Mouse (Mus musculus) CH12.LX (cell line): ENCODE measurements around the gene Atp8a2. TPM values are rescaled to one million over a fixed set of nuclear protein-coding genes. Genes with fewer than 3 reads are reported as not detected.

Experiments used
- DNase-seq: peaks from one replicate; pipeline ENCODE4 v3.0.0-alpha.2; 2013; ENCODE audit errors: extremely low read depth
- H3K27ac ChIP-seq: 2 replicates; pipeline ENCODE4 v1.5.1; 2012; ENCODE audit warnings: low read depth, mild to moderate bottlenecking, control low read depth, moderate library complexity; ENCODE audit not compliant: insufficient read depth
- H3K27me3 ChIP-seq: replicated peaks from 2 replicates; pipeline ENCODE3; 2012; ENCODE audit warnings: inconsistent platforms
- H3K36me3 ChIP-seq, 2 experiments: replicated peaks in 1 of 2; 2 replicates each; pipeline versions ENCODE3 to v1.6.1; 2012; ENCODE audit warnings: inconsistent platforms in 1 of 2, low read length in 1 of 2, mild to moderate bottlenecking in 1 of 2, mixed read lengths in 1 of 2, moderate library complexity in 1 of 2; ENCODE audit not compliant: control insufficient read depth in 1 of 2, insufficient read depth in 1 of 2
- H3K4me1 ChIP-seq, 2 experiments: 2 replicates each; pipeline ENCODE4 v1.6.1; 2012; ENCODE audit warnings: inconsistent platforms in 1 of 2, moderate library complexity in 1 of 2; ENCODE audit not compliant: insufficient read depth in 2 of 2, control insufficient read depth in 1 of 2
- H3K4me2 ChIP-seq: 2 replicates; pipeline ENCODE4 v1.6.1; 2012; ENCODE audit warnings: low read depth, mild to moderate bottlenecking, control low read depth; ENCODE audit not compliant: poor library complexity, insufficient read depth, severe bottlenecking
- H3K4me3 ChIP-seq, 3 experiments: fragments of 150-350 bp in 1 of 3; sonication (generic) in 1 of 3; replicated peaks in 1 of 3; 2 replicates each; pipeline versions ENCODE3 to v1.5.1; 2011 to 2012; ENCODE audit warnings: low read depth in 2 of 3, low read length in 2 of 3, mild to moderate bottlenecking in 2 of 3, moderate library complexity in 2 of 3, control low read depth in 1 of 3, improper control_type of control experiment in 1 of 3, inconsistent platforms in 1 of 3, mixed read lengths in 1 of 3; ENCODE audit not compliant: poor library complexity in 1 of 3
- H3K79me2 ChIP-seq: replicated peaks from 2 replicates; pipeline ENCODE4 v1.6.1; 2012; ENCODE audit warnings: mild to moderate bottlenecking, moderate library complexity; ENCODE audit not compliant: control insufficient read depth, poor library complexity, insufficient read depth, severe bottlenecking; ENCODE audit errors: extremely low read depth
- H3K9ac ChIP-seq: 2 replicates; pipeline ENCODE4 v1.6.1; 2012; ENCODE audit warnings: low read depth, mild to moderate bottlenecking, control low read depth, moderate library complexity; ENCODE audit not compliant: insufficient read depth
- H3K9me3 ChIP-seq: replicated peaks from 2 replicates; pipeline ENCODE3; 2012; ENCODE audit warnings: low read length, inconsistent platforms, mixed read lengths
- BHLHE40 ChIP-seq: IDR thresholded peaks from 2 replicates; pipeline ENCODE4 v1.6.1; 2011; ENCODE audit warnings: mild to moderate bottlenecking, low read depth, low read length, improper control_type of control experiment
- CHD2 ChIP-seq: IDR thresholded peaks from 2 replicates; pipeline ENCODE4 v1.6.1; 2011; ENCODE audit warnings: low read length, improper control_type of control experiment
- GABPA ChIP-seq: IDR thresholded peaks from 2 replicates; pipeline ENCODE4 v1.6.1; 2012; ENCODE audit warnings: low read depth, low read length, improper control_type of control experiment, inconsistent platforms; ENCODE audit not compliant: insufficient replicate concordance
- IRF4 ChIP-seq: IDR thresholded peaks from 2 replicates; pipeline ENCODE4 v1.6.1; 2014; ENCODE audit warnings: low read depth, mild to moderate bottlenecking, inconsistent platforms, low read length, improper control_type of control experiment
- KAT2A ChIP-seq: IDR thresholded peaks from 2 replicates; pipeline ENCODE4 v1.6.1; 2012; ENCODE audit warnings: low read length, improper control_type of control experiment, inconsistent platforms; ENCODE audit not compliant: insufficient replicate concordance
- MAX ChIP-seq: IDR thresholded peaks from 2 replicates; pipeline ENCODE4 v1.6.1; 2011; ENCODE audit warnings: low read length, improper control_type of control experiment
- MYC ChIP-seq: IDR thresholded peaks from 2 replicates; pipeline ENCODE4 v1.6.1; 2011; ENCODE audit warnings: low read depth, mild to moderate bottlenecking, improper control_type of control experiment, low read length
- NELFE ChIP-seq: IDR thresholded peaks from 2 replicates; pipeline ENCODE4 v1.6.1; 2011; ENCODE audit warnings: low read depth, low read length, improper control_type of control experiment
- NRF1 ChIP-seq: IDR thresholded peaks from 2 replicates; pipeline ENCODE4 v1.6.1; 2014; ENCODE audit warnings: low read depth, mild to moderate bottlenecking, inconsistent platforms, low read length, improper control_type of control experiment, moderate library complexity
- PAX5 ChIP-seq: IDR thresholded peaks from 2 replicates; pipeline ENCODE4 v1.6.1; 2012; ENCODE audit warnings: low read length, inconsistent platforms, mixed read lengths
- SMC3 ChIP-seq: IDR thresholded peaks from 2 replicates; pipeline ENCODE4 v1.6.1; 2011; ENCODE audit warnings: low read depth, low read length, improper control_type of control experiment
- TBP ChIP-seq: conservative IDR thresholded peaks from 2 replicates; pipeline ENCODE4 v1.6.1; 2011; ENCODE audit warnings: low read depth, low read length, improper control_type of control experiment
- UBTF ChIP-seq: IDR thresholded peaks from 2 replicates; pipeline ENCODE4 v1.6.1; 2012; ENCODE audit warnings: low read depth, mild to moderate bottlenecking, inconsistent platforms, low read length, improper control_type of control experiment, moderate library complexity
- USF1 ChIP-seq: IDR thresholded peaks from 2 replicates; pipeline ENCODE4 v1.6.1; 2014; ENCODE audit warnings: low read depth, mild to moderate bottlenecking, inconsistent platforms, low read length, improper control_type of control experiment
- USF2 ChIP-seq: conservative IDR thresholded peaks from 2 replicates; pipeline ENCODE4 v1.6.1; 2011; ENCODE audit warnings: low read depth, low read length, improper control_type of control experiment
- ZC3H11A ChIP-seq: IDR thresholded peaks from 2 replicates; pipeline ENCODE4 v1.6.1; 2012; ENCODE audit warnings: low read depth, mild to moderate bottlenecking, inconsistent platforms, low read length, improper control_type of control experiment
- dilution Hi-C: fragments of 300-500 bp; cut with MboI; formaldehyde crosslinking; loops from 2 replicates; pipeline ENCODE4 v1.14.3; 2020; ENCODE audit warnings: low sequenced_read_pairs; ENCODE audit not compliant: extremely low pct_unique_long_range_greater_than_20kb, extremely low pct_ligation_motif_present
- in situ Hi-C: fragments of 300-500 bp; cut with MboI; formaldehyde crosslinking; loops from 3 replicates; pipeline ENCODE4 v1.14.3; 2019; ENCODE audit warnings: low sequenced_read_pairs, low pct_ligation_motif_present, low pct_unique_long_range_greater_than_20kb, mixed read lengths
- polyA plus RNA-seq: library from polyadenylated mRNA; unstranded; fragments of >175 nt; gene quantifications from 2 replicates; pipeline ENCODE4 v1.2.1, GENCODE M21; 2012; ENCODE audit warnings: low read depth; ENCODE audit not compliant: insufficient read length
- total RNA-seq, 2 experiments: library from RNA; depleted of rRNA; stranded (reverse); fragments of 300-350 nt in 1 of 2; fragments of >200 nt in 1 of 2; gene quantifications; 2 replicates each; pipeline ENCODE4 v1.2.3; 2012 to 2014

Gene Atp8a2
- total and polyA plus RNA-seq, 3 experiments, result 0.15 to 0.29 (median 0.21) TPM

GRCm38 (mm10) chr14:60129564-60129963, 67.4 kb downstream of the Atp8a2 start:
- Histone ChIP-seq H3K4me2 (no peak overlapping the region), H3K9me3 (no peaks in the 10 kb centered on the region), H3K27ac (no peak overlapping the region), H3K27me3 (no peaks in the 10 kb centered on the region), H3K9ac (no peak overlapping the region), H3K4me1 (no peaks in the 10 kb centered on the region), H3K36me3 (no peaks in the 10 kb centered on the region), H3K4me3 (no peak overlapping the region), H3K79me2 (no peaks in the 10 kb centered on the region)
- in situ Hi-C loops (no loop called here), dilution Hi-C loops (no loop called here)
- TF ChIP-seq MYC (no peak), BHLHE40 (peak; percentile 75), TBP (no peak)
- no peak for DNase-seq

- Histone ChIP-seq H3K4me3 (no peak overlapping the region), H3K9ac (no peak overlapping the region), H3K9me3 (no peaks in the 10 kb centered on the region), H3K79me2 (no peaks in the 10 kb centered on the region), H3K27ac (no peak overlapping the region), H3K4me1 (no peaks in the 10 kb centered on the region), H3K36me3 (no peaks in the 10 kb centered on the region), H3K27me3 (no peaks in the 10 kb centered on the region), H3K4me2 (no peak overlapping the region)
- TF ChIP-seq UBTF, result no peak
- no peak for DNase-seq
- dilution Hi-C loops, result no loop called here
- in situ Hi-C loops, result no loop called here
Measured at GRCm38 (mm10) chr14:60125202-60125601, 71.8 kb downstream of the Atp8a2 start.

- DNase-seq, result no peak
- Histone ChIP-seq H3K4me1 (peaks cover 0 to 9% of the 10 kb centered on the region in 2 experiments; a peak in 1 of 4 replicates), H3K4me2 (peak overlapping the region; percentile 2; the same call in 1 of the 2 replicates), H3K4me3 (no peak overlapping the region), H3K27me3 (no peaks in the 10 kb centered on the region), H3K9me3 (no peaks in the 10 kb centered on the region), H3K9ac (no peak overlapping the region), H3K79me2 (no peaks in the 10 kb centered on the region), H3K36me3 (no peaks in the 10 kb centered on the region), H3K27ac (no peak overlapping the region)
- in situ Hi-C loops (no loop called here), dilution Hi-C loops (no loop called here)
- TF ChIP-seq UBTF (no peak), USF1 (no peak), USF2 (no peak), PAX5 (no peak), NELFE (no peak), KAT2A (no peak), SMC3 (no peak), MAX (no peak), IRF4 (no peak), NRF1 (no peak), CHD2 (no peak), GABPA (no peak), ZC3H11A (no peak)
Measured at GRCm38 (mm10) chr14:60121572-60121971, 75.4 kb downstream of the Atp8a2 start.
